Mouse (Mus musculus): ENCODE measurements at regions not wholly inside any gene's neighbourhood (a gene's known extent, or its start where the extent isn't known, plus 50 kb on each side); places are given as distances from the start of the nearest gene placed in this dataset.

DNA sequence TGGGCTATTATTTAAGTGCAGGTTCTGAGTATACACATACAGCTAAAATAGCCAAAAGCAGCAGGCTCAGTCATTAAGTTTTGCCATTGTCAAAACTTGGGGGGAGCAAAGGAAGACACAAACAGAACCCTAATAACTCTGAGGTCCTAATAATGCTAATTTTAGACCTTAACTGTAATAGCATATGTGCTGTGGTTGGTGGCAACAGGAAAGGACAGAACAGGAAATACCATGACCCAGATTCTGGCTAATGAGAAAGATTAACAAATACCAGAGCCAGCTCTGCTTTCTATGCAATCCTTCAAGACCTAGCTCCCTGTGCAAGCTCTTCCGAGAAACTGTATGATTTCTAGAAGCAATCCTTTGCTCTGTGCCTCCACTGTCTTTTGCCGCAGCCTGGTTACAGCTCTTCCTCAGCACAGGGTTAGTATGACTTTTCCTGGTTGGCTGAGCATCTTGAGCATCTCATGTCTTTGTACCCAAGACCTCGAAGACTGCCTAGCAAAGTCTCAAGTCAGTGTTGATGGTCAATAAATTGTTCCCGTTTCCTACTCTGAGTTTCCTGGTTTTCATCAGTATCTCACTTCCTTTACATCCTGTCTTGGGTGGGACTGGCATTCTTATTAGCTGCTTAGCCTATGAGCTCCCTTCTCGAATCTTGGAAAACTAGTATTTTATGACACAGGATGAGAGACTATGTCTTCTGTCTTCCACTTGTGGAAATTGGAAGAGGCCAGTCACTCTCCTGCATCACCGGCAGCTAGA is 49.9 kb upstream of the Eed start:
- no peak for DNase-seq (ENCODE audit: low spot score)
- TF ChIP-seq POLR2AphosphoS5 (IDR thresholded peaks at IDR 0.05; ENCODE audit: insufficient replicate concordance, low read depth, low read length) = no peak
- TF ChIP-seq GATA1 (IDR thresholded peaks at IDR 0.05; ENCODE audit: borderline replicate concordance, low read length) = no peak
- no peak for TF ChIP-seq CTCF (IDR thresholded peaks at IDR 0.05; ENCODE audit: low read depth, low read length)
- TF ChIP-seq GATA2 (IDR thresholded peaks at IDR 0.05; ENCODE audit: borderline replicate concordance, low read depth, low read length) = no peak
- no peaks in the 10 kb centered on the region for H3K9me3 ChIP-seq (replicated peaks)
- no peak for ATAC-seq (ENCODE audit: extremely low read depth, insufficient number of reproducible peaks, low FRiP score, poor library complexity, severe bottlenecking)
- peaks cover 11% of the 10 kb centered on the region for H3K27me3 ChIP-seq (ENCODE audit: insufficient read depth, low read length)
- H3K36me3 ChIP-seq (replicated peaks) = no peaks in the 10 kb centered on the region
- no peaks in the 10 kb centered on the region; the same call in 1 of the 2 replicates for H3K4me1 ChIP-seq (ENCODE audit: insufficient read depth, low read depth, low read length)
- H3K4me3 ChIP-seq (ENCODE audit: low read depth, low read length) = no peak overlapping the region

- Histone ChIP-seq H3K9me3 (replicated peaks) (no peaks in the 10 kb centered on the region), H3K36me3 (replicated peaks) (no peaks in the 10 kb centered on the region), H3K4me1 (ENCODE audit: insufficient read depth, low read depth, low read length) (no peaks in the 10 kb centered on the region; the same call in 1 of the 2 replicates), H3K4me3 (ENCODE audit: low read depth, low read length) (no peak overlapping the region), H3K27me3 (ENCODE audit: insufficient read depth, low read length) (peaks cover 11% of the 10 kb centered on the region)
- no peak for TF ChIP-seq GATA1 (IDR thresholded peaks at IDR 0.05; ENCODE audit: borderline replicate concordance, low read length)
- TF ChIP-seq GATA2 (IDR thresholded peaks at IDR 0.05; ENCODE audit: borderline replicate concordance, low read depth, low read length) = no peak
- TF ChIP-seq CTCF (IDR thresholded peaks at IDR 0.05; ENCODE audit: low read depth, low read length) = no peak
- no peak for TF ChIP-seq TAL1 (conservative IDR thresholded peaks at IDR 0.05; ENCODE audit: low read depth, low read length)
- TF ChIP-seq POLR2AphosphoS5 (IDR thresholded peaks at IDR 0.05; ENCODE audit: insufficient replicate concordance, low read depth, low read length) = no peak
- no peak for ATAC-seq (ENCODE audit: extremely low read depth, insufficient number of reproducible peaks, low FRiP score, poor library complexity, severe bottlenecking)
- DNase-seq (ENCODE audit: low spot score) = no peak
Measured at GRCm38 (mm10) chr7:90033086-90033485, 52.3 kb upstream of the Eed start.

DNA sequence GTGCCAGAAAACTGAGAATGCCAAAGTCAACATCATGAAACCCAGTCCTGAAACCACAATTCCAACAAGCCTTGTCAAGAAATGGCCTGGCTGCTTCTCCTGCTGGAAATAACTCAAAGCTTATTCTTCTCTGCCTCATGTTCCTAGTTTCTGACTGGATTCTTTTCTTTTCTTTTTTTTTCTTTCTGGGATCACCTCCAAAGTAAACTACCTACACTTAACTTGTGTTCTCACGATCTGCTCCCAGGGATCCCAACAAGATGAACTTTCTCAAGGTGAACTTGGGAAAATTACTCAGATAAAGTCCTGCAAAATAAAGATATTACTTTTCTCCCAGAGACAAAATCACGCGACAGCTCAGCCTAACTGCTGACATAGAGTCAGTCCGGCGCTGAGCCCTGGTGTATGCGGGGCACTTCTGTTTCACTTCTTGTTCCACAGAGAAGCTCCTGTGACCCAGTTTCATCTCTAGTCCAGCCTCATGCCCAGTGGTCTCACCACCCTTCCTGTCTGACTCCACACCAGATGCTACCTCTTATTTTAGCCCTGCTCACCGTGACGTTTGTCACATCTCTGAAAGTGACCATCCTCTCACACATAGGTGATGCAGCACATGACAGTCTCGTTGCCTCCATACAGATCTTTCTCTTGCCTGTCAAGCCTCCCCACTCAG is 53.0 kb upstream of the Eed start:
- DNase-seq (ENCODE audit: low spot score) (no peak), ATAC-seq (ENCODE audit: extremely low read depth, insufficient number of reproducible peaks, low FRiP score, poor library complexity, severe bottlenecking) (no peak)
- no peaks in the 10 kb centered on the region for H3K9me3 ChIP-seq (replicated peaks)
- H3K4me3 ChIP-seq (ENCODE audit: low read depth, low read length) = no peak overlapping the region
- H3K27me3 ChIP-seq (ENCODE audit: insufficient read depth, low read length) = peaks cover 11% of the 10 kb centered on the region
- H3K36me3 ChIP-seq (replicated peaks) = no peaks in the 10 kb centered on the region
- H3K4me1 ChIP-seq (ENCODE audit: insufficient read depth, low read depth, low read length) = no peaks in the 10 kb centered on the region; the same call in 1 of the 2 replicates
- TF ChIP-seq CTCF (IDR thresholded peaks at IDR 0.05; ENCODE audit: low read depth, low read length) (no peak), POLR2AphosphoS5 (IDR thresholded peaks at IDR 0.05; ENCODE audit: insufficient replicate concordance, low read depth, low read length) (no peak), GATA1 (IDR thresholded peaks at IDR 0.05; ENCODE audit: borderline replicate concordance, low read length) (no peak), TAL1 (conservative IDR thresholded peaks at IDR 0.05; ENCODE audit: low read depth, low read length) (no peak), GATA2 (IDR thresholded peaks at IDR 0.05; ENCODE audit: borderline replicate concordance, low read depth, low read length) (no peak)

DNA sequence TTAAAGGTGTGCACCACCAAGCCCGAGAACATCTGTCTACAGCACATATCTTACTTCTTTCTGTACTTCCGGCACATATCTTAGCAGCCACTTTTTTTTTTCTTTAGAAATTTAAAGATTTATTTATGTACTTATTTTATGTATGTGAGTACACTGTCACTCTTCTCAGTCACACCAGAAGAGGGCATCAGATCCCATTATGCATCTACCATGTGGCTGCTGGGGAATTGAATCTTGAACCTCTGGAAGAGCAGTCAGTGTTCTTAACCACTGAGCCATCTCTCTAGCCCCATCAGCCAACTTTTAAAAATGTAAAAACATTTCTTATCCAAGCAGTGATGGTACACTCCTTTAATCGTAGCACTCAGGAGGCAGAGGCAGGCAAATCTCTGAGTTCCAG is 53.7 kb upstream of the Eed start:
- H3K4me1 ChIP-seq (ENCODE audit: insufficient read depth, low read depth, low read length) = no peaks in the 10 kb centered on the region; the same call in 1 of the 2 replicates
- DNase-seq (ENCODE audit: low spot score) = no peak
- ATAC-seq (ENCODE audit: extremely low read depth, insufficient number of reproducible peaks, low FRiP score, poor library complexity, severe bottlenecking) = no peak

GRCm38 (mm10) chr7:90035396-90035795 is 54.6 kb upstream of the Eed start:
- ATAC-seq (ENCODE audit: extremely low read depth, insufficient number of reproducible peaks, low FRiP score, poor library complexity, severe bottlenecking) = no peak
- Histone ChIP-seq H3K9me3 (replicated peaks) (no peaks in the 10 kb centered on the region), H3K4me1 (ENCODE audit: insufficient read depth, low read depth, low read length) (no peaks in the 10 kb centered on the region; the same call in 1 of the 2 replicates), H3K36me3 (replicated peaks) (no peaks in the 10 kb centered on the region), H3K27me3 (ENCODE audit: insufficient read depth, low read length) (peaks cover 7% of the 10 kb centered on the region), H3K4me3 (ENCODE audit: low read depth, low read length) (no peak overlapping the region)
- DNase-seq (ENCODE audit: low spot score) = no peak
- TF ChIP-seq CTCF (IDR thresholded peaks at IDR 0.05; ENCODE audit: low read depth, low read length) = no peak
- TF ChIP-seq GATA2 (IDR thresholded peaks at IDR 0.05; ENCODE audit: borderline replicate concordance, low read depth, low read length) = no peak
- TF ChIP-seq TAL1 (conservative IDR thresholded peaks at IDR 0.05; ENCODE audit: low read depth, low read length) = no peak
- no peak for TF ChIP-seq POLR2AphosphoS5 (IDR thresholded peaks at IDR 0.05; ENCODE audit: insufficient replicate concordance, low read depth, low read length)
- no peak for TF ChIP-seq GATA1 (IDR thresholded peaks at IDR 0.05; ENCODE audit: borderline replicate concordance, low read length)

More for the DNA sequence above, 53.7 kb upstream of the Eed start:
- H3K9me3 ChIP-seq (replicated peaks) = no peaks in the 10 kb centered on the region
- no peak overlapping the region for H3K4me3 ChIP-seq (ENCODE audit: low read depth, low read length)
- no peaks in the 10 kb centered on the region for H3K36me3 ChIP-seq (replicated peaks)
- H3K27me3 ChIP-seq (ENCODE audit: insufficient read depth, low read length) = peaks cover 7% of the 10 kb centered on the region
- TF ChIP-seq TAL1 (conservative IDR thresholded peaks at IDR 0.05; ENCODE audit: low read depth, low read length) = no peak
- TF ChIP-seq POLR2AphosphoS5 (IDR thresholded peaks at IDR 0.05; ENCODE audit: insufficient replicate concordance, low read depth, low read length) = no peak
- no peak for TF ChIP-seq CTCF (IDR thresholded peaks at IDR 0.05; ENCODE audit: low read depth, low read length)
- no peak for TF ChIP-seq GATA2 (IDR thresholded peaks at IDR 0.05; ENCODE audit: borderline replicate concordance, low read depth, low read length)
- no peak for TF ChIP-seq GATA1 (IDR thresholded peaks at IDR 0.05; ENCODE audit: borderline replicate concordance, low read length)

DNA sequence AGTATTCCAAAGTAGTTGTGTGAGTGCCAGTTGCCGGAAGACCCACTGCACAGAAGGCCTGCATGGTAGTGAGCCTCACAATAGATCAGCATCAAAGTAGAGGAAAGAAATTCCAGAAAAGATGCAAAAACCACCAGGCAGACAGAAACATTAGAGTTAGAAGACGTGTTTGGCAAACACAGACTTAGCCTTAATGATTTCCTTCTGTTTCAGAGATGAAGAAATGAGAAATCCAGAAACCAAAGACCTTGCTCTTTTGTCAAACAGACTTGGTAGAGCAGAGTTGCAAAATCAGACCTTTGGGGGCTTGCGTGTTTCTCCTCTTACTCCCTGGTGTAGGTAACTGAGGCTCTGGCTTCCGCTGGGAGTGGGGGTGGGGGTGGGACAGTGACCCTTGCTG is 57.0 kb upstream of the Eed start:
- no peak for ATAC-seq (ENCODE audit: extremely low read depth, insufficient number of reproducible peaks, low FRiP score, poor library complexity, severe bottlenecking)
- no peaks in the 10 kb centered on the region for H3K9me3 ChIP-seq (replicated peaks)
- DNase-seq (ENCODE audit: low spot score) = no peak
- no peaks in the 10 kb centered on the region for H3K36me3 ChIP-seq (replicated peaks)
- peaks cover 9% of the 10 kb centered on the region for H3K4me1 ChIP-seq (ENCODE audit: insufficient read depth, low read depth, low read length)
- peaks cover 11% of the 10 kb centered on the region for H3K27me3 ChIP-seq (ENCODE audit: insufficient read depth, low read length)
- no peak overlapping the region for H3K4me3 ChIP-seq (ENCODE audit: low read depth, low read length)
- TF ChIP-seq POLR2AphosphoS5 (IDR thresholded peaks at IDR 0.05; ENCODE audit: insufficient replicate concordance, low read depth, low read length) (no peak), CTCF (IDR thresholded peaks at IDR 0.05; ENCODE audit: low read depth, low read length) (no peak), GATA2 (IDR thresholded peaks at IDR 0.05; ENCODE audit: borderline replicate concordance, low read depth, low read length) (no peak), TAL1 (conservative IDR thresholded peaks at IDR 0.05; ENCODE audit: low read depth, low read length) (no peak)
